In genomic region chr13:112354109-112354867, GRCm38 (mm10) we compare ENCODE assay signal across 10 mouse cellular contexts.
DNase-seq lines count a peak whose midpoint lies in the region; ATAC-seq lines count a peak whose summit lies in the region.
"Had no signal": no experiment of that assay in that cellular context is flagged by ENCODE, and none has a peak within 500 bp of the region (broad histone marks: within the 10 kb centered on the region; RNA-seq: fewer than 3 reads in every experiment).

No protein-coding gene starts in this region.

- no peak overlapping the region for H3K4me2 ChIP-seq in midbrain, embryonic 16.5 days (ENCODE audit: low read length)
- no peak overlapping the region for H3K4me2 ChIP-seq in midbrain, embryonic 14.5 days (ENCODE audit: low read length)
- H3K4me2 ChIP-seq: lung, embryonic 15.5 days had no signal

- H3K4me3 ChIP-seq in midbrain, embryonic 10.5 days = no peak overlapping the region
- H3K4me3 ChIP-seq in midbrain, embryonic 16.5 days (ENCODE audit: low read depth, low read length) = no peak overlapping the region
- no peak overlapping the region for H3K4me3 ChIP-seq in midbrain, embryonic 14.5 days (replicated peaks; ENCODE audit: low read depth, low read length)
- H3K4me3 ChIP-seq: lung, embryonic 15.5 days had no signal

- no peak for ATAC-seq in midbrain, embryonic 16.5 days
- ATAC-seq in midbrain, embryonic 14.5 days (ENCODE audit: low FRiP score, low TSS enrichment) = no peak

- H3K9ac ChIP-seq in midbrain, embryonic 16.5 days (ENCODE audit: low read depth, low read length) = no peak overlapping the region
- no peak overlapping the region for H3K9ac ChIP-seq in midbrain, embryonic 14.5 days (replicated peaks; ENCODE audit: low read length)
- H3K9ac ChIP-seq: lung, embryonic 15.5 days had no signal

- H3K9me3 ChIP-seq in midbrain, embryonic 10.5 days (replicated peaks) = no peaks in the 10 kb centered on the region; the same call in 1 of the 2 replicates
- peaks cover 4% of the 10 kb centered on the region; the same call in 1 of the 2 replicates for H3K9me3 ChIP-seq in midbrain, embryonic 16.5 days (replicated peaks; ENCODE audit: control insufficient read depth, low read length, poor library complexity, severe bottlenecking)
- H3K9me3 ChIP-seq in midbrain, embryonic 14.5 days (ENCODE audit: control insufficient read depth, low read length) = no peaks in the 10 kb centered on the region
- H3K9me3 ChIP-seq: lung, embryonic 15.5 days had no signal

- DNase-seq in adrenal gland, postnatal 14 days = peak; percentile 40
- DNase-seq in adrenal gland, postnatal 4 days (ENCODE audit: low spot score in 2 of 2) = no peak
- DNase-seq in midbrain, embryonic 10.5 days (ENCODE audit: low spot score) = peak; percentile 21
- peak; percentile 43 to 58 for DNase-seq in heart, adult 9 months (ENCODE audit: low spot score in 2 of 2)
- DNase-seq in midbrain, embryonic 14.5 days = peak; percentile 41
- no peak for DNase-seq in adrenal gland, adult 2 months
- no peak for DNase-seq in adrenal gland, postnatal 10 days
- DNase-seq: cerebellum, adult 9-11 months had no signal

- peak overlapping the region; percentile 71 for H3K27ac ChIP-seq in midbrain, embryonic 10.5 days (replicated peaks)
- no peak overlapping the region for H3K27ac ChIP-seq in midbrain, embryonic 16.5 days (ENCODE audit: low read length)
- H3K27ac ChIP-seq in midbrain, embryonic 14.5 days (replicated peaks; ENCODE audit: low read depth, low read length) = no peak overlapping the region
- H3K27ac ChIP-seq: lung, embryonic 15.5 days had no signal

- no peaks in the 10 kb centered on the region for H3K27me3 ChIP-seq in midbrain, embryonic 10.5 days (ENCODE audit: low read depth, poor library complexity, severe bottlenecking)
- H3K27me3 ChIP-seq in midbrain, embryonic 16.5 days (ENCODE audit: control insufficient read depth, insufficient read depth, low read depth, low read length) = no peaks in the 10 kb centered on the region
- H3K27me3 ChIP-seq in midbrain, embryonic 14.5 days (ENCODE audit: control insufficient read depth, insufficient read depth, low read length) = no peaks in the 10 kb centered on the region
- H3K27me3 ChIP-seq: lung, embryonic 15.5 days had no signal

- H3K36me3 ChIP-seq in midbrain, embryonic 10.5 days = 0 out of 2 replicates have a peak, but pooled peaks cover 5% of the 10 kb centered on the region
- H3K36me3 ChIP-seq in midbrain, embryonic 16.5 days (ENCODE audit: control insufficient read depth, insufficient read depth, low read length) = peaks cover 7% of the 10 kb centered on the region
- peaks cover 2% of the 10 kb centered on the region; the same call in 1 of the 2 replicates for H3K36me3 ChIP-seq in midbrain, embryonic 14.5 days (ENCODE audit: control insufficient read depth, insufficient read depth, low read length)
- H3K36me3 ChIP-seq: lung, embryonic 15.5 days had no signal

- 31% methylated on average over 6 of the region's 6 CpGs for WGBS in midbrain, embryonic 10.5 days
- 27% methylated on average over 6 of the region's 6 CpGs for WGBS in midbrain, embryonic 16.5 days
- 30% methylated on average over 6 of the region's 6 CpGs for WGBS in midbrain, embryonic 14.5 days

- H3K4me1 ChIP-seq in midbrain, embryonic 10.5 days = peaks cover 26% of the 10 kb centered on the region
- peaks cover 6% of the 10 kb centered on the region; the same call in 1 of the 2 replicates for H3K4me1 ChIP-seq in midbrain, embryonic 16.5 days (ENCODE audit: control insufficient read depth, insufficient read depth, low read length)
- peaks cover 13% of the 10 kb centered on the region for H3K4me1 ChIP-seq in midbrain, embryonic 14.5 days (ENCODE audit: control insufficient read depth, insufficient read depth, low read length)

Comparison
In these comparisons a context has a peak if more than half of its experiments do, and no peak if none do; other contexts are left out.
1. DNase-seq: peak in adrenal gland, postnatal 14 days (single experiment), midbrain, embryonic 10.5 days (single experiment), heart, adult 9 months (2 of 2) and midbrain, embryonic 14.5 days (single experiment); none in adrenal gland, postnatal 4 days (0 of 2), adrenal gland, adult 2 months (single experiment) and adrenal gland, postnatal 10 days (single experiment).